Mouse (Mus musculus): ENCODE results near the gene Card10.

GRCm38 (mm10) chr15:78754144-78754543 is 48.7 kb downstream of the Card10 start:
- no peak for TF ChIP-seq CTCF (IDR thresholded peaks at IDR 0.05; ENCODE audit: borderline replicate concordance, control insufficient read depth, extremely low read depth, insufficient read depth, low read length, poor library complexity)
- no peak for TF ChIP-seq POLR2A (IDR thresholded peaks at IDR 0.05; ENCODE audit: control insufficient read depth, extremely low read depth, insufficient read depth, low read length, poor library complexity)
